In the genomic region with DNA sequence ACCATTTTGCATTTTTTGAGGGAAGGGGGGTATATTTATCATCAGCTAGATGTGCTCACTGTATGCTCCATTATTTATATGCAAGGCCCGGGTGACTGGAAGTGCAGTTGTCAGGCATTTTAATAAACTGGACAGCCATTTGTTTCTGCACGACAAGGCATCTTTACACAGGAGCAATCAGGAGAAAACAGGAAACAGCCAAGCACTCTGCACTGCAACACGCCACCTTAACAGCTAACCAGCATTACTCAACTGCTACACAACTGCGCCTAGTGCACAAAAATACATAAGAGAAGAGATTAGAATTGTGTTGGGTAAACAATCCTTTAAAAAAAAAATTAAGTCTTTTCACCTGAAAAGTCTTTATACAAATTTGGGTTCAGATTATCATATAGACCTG, we compare ENCODE assay signal across 9 mouse cellular contexts. TPM values are rescaled to one million over a fixed set of nuclear protein-coding genes. Genes with fewer than 3 reads are reported as not detected.
DNase-seq lines count a peak whose midpoint lies in the region; ATAC-seq and TF ChIP-seq lines count a peak whose summit lies in the region.
"Had no signal": no experiment of that assay in that cellular context is flagged by ENCODE, and none has a peak within 500 bp of the region (broad histone marks: within the 10 kb centered on the region; RNA-seq: fewer than 3 reads in every experiment).

No protein-coding gene starts in this region.

- no peak for TF ChIP-seq EP300 in MEL (IDR thresholded peaks at IDR 0.05; ENCODE audit: low read depth in 1 of 2, low read length in 2 of 2)

- no peak overlapping the region for H3K9ac ChIP-seq in heart, embryonic 15.5 days
- peak overlapping the region; percentile 100 for H3K9ac ChIP-seq in MEL (ENCODE audit: control insufficient read depth, low read depth, low read length, poor library complexity, severe bottlenecking)
- H3K9ac ChIP-seq in hindbrain, embryonic 16.5 days (ENCODE audit: low read depth, low read length), result no peak overlapping the region
- H3K9ac ChIP-seq in midbrain, embryonic 13.5 days (replicated peaks), result no peak overlapping the region

- no peak for TF ChIP-seq RAD21 in MEL (IDR thresholded peaks at IDR 0.05; ENCODE audit: low read depth, low read length)

- WGBS in heart, embryonic 15.5 days, result 38% methylated on average over 4 of the region's 4 CpGs
- 50% methylated on average over 4 of the region's 4 CpGs for WGBS in hindbrain, embryonic 16.5 days
- WGBS in midbrain, embryonic 13.5 days, result 63% methylated on average over 4 of the region's 4 CpGs

- peaks cover 61% of the 10 kb centered on the region for H3K79me2 ChIP-seq in MEL (ENCODE audit: control insufficient read depth, insufficient read depth, low read length, poor library complexity)

- no peaks in the 10 kb centered on the region for H3K9me3 ChIP-seq in heart, embryonic 15.5 days (replicated peaks)
- no peaks in the 10 kb centered on the region for H3K9me3 ChIP-seq in MEL (replicated peaks; ENCODE audit: insufficient read depth, low read length)
- no peaks in the 10 kb centered on the region for H3K9me3 ChIP-seq in hindbrain, embryonic 16.5 days (ENCODE audit: control insufficient read depth, low read length)
- no peaks in the 10 kb centered on the region for H3K9me3 ChIP-seq in midbrain, embryonic 13.5 days

- TF ChIP-seq CTCF in MEL (IDR thresholded peaks at IDR 0.05 in 2 of 3, conservative IDR thresholded peaks at IDR 0.05 in 1 of 3; ENCODE audit: control insufficient read depth in 1 of 3, insufficient read depth in 1 of 3, low read depth in 2 of 3, low read length in 3 of 3, poor library complexity in 1 of 3, severe bottlenecking in 1 of 3), result no peak
- no peak for TF ChIP-seq CTCF in left cerebral cortex, adult 2 months (IDR thresholded peaks at IDR 0.05)

- H3K27ac ChIP-seq in heart, embryonic 15.5 days, result no peak overlapping the region
- 0 out of 2 replicates have a peak overlapping the region, but pooled peaks have one; percentile 26 for H3K27ac ChIP-seq in MEL (ENCODE audit: control insufficient read depth, low read depth, low read length)
- no peak overlapping the region for H3K27ac ChIP-seq in hindbrain, embryonic 16.5 days (ENCODE audit: low read depth, low read length)
- no peak overlapping the region for H3K27ac ChIP-seq in midbrain, embryonic 13.5 days
- no peak overlapping the region for H3K27ac ChIP-seq in left cerebral cortex, adult 2 months

- H3K4me2 ChIP-seq in heart, embryonic 15.5 days, result peak overlapping the region; percentile 70
- peak overlapping the region; percentile 37 for H3K4me2 ChIP-seq in hindbrain, embryonic 16.5 days (ENCODE audit: low read length)
- H3K4me2 ChIP-seq in midbrain, embryonic 13.5 days (replicated peaks), result peak overlapping the region; percentile 94

- no peaks in the 10 kb centered on the region for H3K27me3 ChIP-seq in heart, embryonic 15.5 days
- no peaks in the 10 kb centered on the region for H3K27me3 ChIP-seq in MEL (ENCODE audit: control insufficient read depth in 1 of 2, insufficient read depth in 2 of 2, low read length in 2 of 2)
- no peaks in the 10 kb centered on the region for H3K27me3 ChIP-seq in hindbrain, embryonic 16.5 days (replicated peaks; ENCODE audit: control insufficient read depth, insufficient read depth, low read length)
- H3K27me3 ChIP-seq in midbrain, embryonic 13.5 days, result no peaks in the 10 kb centered on the region

- peaks cover 19% of the 10 kb centered on the region for H3K4me1 ChIP-seq in heart, embryonic 15.5 days (replicated peaks)
- H3K4me1 ChIP-seq in MEL (ENCODE audit: control insufficient read depth in 1 of 2, insufficient read depth in 2 of 2, low read length in 2 of 2), result peaks cover 5 to 15% of the 10 kb centered on the region in 2 experiments
- H3K4me1 ChIP-seq in hindbrain, embryonic 16.5 days (ENCODE audit: control insufficient read depth, insufficient read depth, low read depth, low read length), result peaks cover 25% of the 10 kb centered on the region
- H3K4me1 ChIP-seq in midbrain, embryonic 13.5 days (replicated peaks), result peaks cover 50% of the 10 kb centered on the region

- H3K36me3 ChIP-seq in heart, embryonic 15.5 days, result peaks cover 20% of the 10 kb centered on the region; the same call in 1 of the 2 replicates
- peaks cover 21 to 48% of the 10 kb centered on the region in 2 experiments for H3K36me3 ChIP-seq in MEL (ENCODE audit: control insufficient read depth in 1 of 2, insufficient read depth in 2 of 2, low read length in 2 of 2)
- H3K36me3 ChIP-seq in hindbrain, embryonic 16.5 days (ENCODE audit: control insufficient read depth, insufficient read depth, low read length), result peaks cover 8% of the 10 kb centered on the region; the same call in 1 of the 2 replicates
- peaks cover 27% of the 10 kb centered on the region for H3K36me3 ChIP-seq in midbrain, embryonic 13.5 days

- peak overlapping the region; percentile 21; the same call in 1 of the 2 replicates for H3K4me3 ChIP-seq in heart, embryonic 15.5 days
- H3K4me3 ChIP-seq in MEL (ENCODE audit: control insufficient read depth in 1 of 2, insufficient read depth in 1 of 2, low read depth in 2 of 2, low read length in 2 of 2), result peak overlapping the region; percentile 60 to 91
- H3K4me3 ChIP-seq in hindbrain, embryonic 16.5 days (ENCODE audit: low read length), result no peak overlapping the region
- H3K4me3 ChIP-seq in midbrain, embryonic 13.5 days (replicated peaks), result peak overlapping the region; percentile 97
- H3K4me3 ChIP-seq in left cerebral cortex, adult 2 months, result no peak overlapping the region; the same call in 1 of the 2 replicates

- ATAC-seq in heart, embryonic 15.5 days (replicated peaks; ENCODE audit: insufficient number of reproducible peaks, insufficient read depth, low FRiP score, low read depth), result no peak
- no peak for ATAC-seq in hindbrain, embryonic 16.5 days
- no peak for ATAC-seq in midbrain, embryonic 13.5 days

- no peak; a peak in 1 of 4 replicates for TF ChIP-seq POLR2A in MEL (IDR thresholded peaks at IDR 0.05; ENCODE audit: control insufficient read depth in 1 of 2, insufficient read depth in 1 of 2, low read depth in 1 of 2, low read length in 2 of 2, poor library complexity in 1 of 2)

- intact Hi-C loops in left cerebral cortex, adult 2 months (cut with DNase I), result no loop called here

- no peak for DNase-seq in heart, adult 11 months
- peak; percentile 75 for DNase-seq in MEL (ENCODE audit: low read depth, low spot score)
- no peak for DNase-seq in urinary bladder, postnatal 4 days (ENCODE audit: low spot score in 2 of 2)
- DNase-seq in cerebellum, adult 9-11 months, result no peak
- DNase-seq in left cerebral cortex, adult 2 months (ENCODE audit: extremely low spot score in 1 of 2, low spot score in 2 of 2), result no peak
- DNase-seq: cerebellum, adult 11-12 months had no signal

TF ChIP-seq in MEL, 35 proteins besides CTCF, POLR2A, EP300 and RAD21 (continues in another document):
- TF ChIP-seq TAL1 (IDR thresholded peaks at IDR 0.05; ENCODE audit: low read length) (no peak), MAFK (IDR thresholded peaks at IDR 0.05; ENCODE audit: borderline replicate concordance, low read depth, low read length) (0 out of 2 replicates have a peak, but pooled peaks have one; percentile 3)

RNA-seq across cellular contexts. Expression of gene Mfsd11, which starts 2.2 kb away (rescaled TPM):
- 31.8 and 38.6 TPM in 2 replicates for polyA plus RNA-seq in heart, embryonic 15.5 days (2015; fragmentation: Nextera tagmentation; extraction: Ambion mirVana)
- 25.7 and 36.3 TPM in 2 replicates for total RNA-seq in MEL (2012; rRNA removed)
- polyA plus RNA-seq in MEL (2012; ENCODE audit: insufficient read depth in 1 of 2, insufficient read length in 2 of 2, low read depth in 1 of 2, low replicate concordance in 2 of 2, missing spikeins in 1 of 2), result 10 to 100 TPM in 1 of 2 experiments, not detected in 1; 25.4 TPM
- polyA plus RNA-seq in hindbrain, embryonic 16.5 days (2015; fragmentation: Nextera tagmentation; extraction: Ambion mirVana), result 52.1 and 52.7 TPM in 2 replicates
- polyA plus RNA-seq in midbrain, embryonic 13.5 days (2015; fragmentation: Nextera tagmentation; extraction: Ambion mirVana), result 48.3 and 48.8 TPM in 2 replicates
- total RNA-seq in left cerebral cortex, adult 2 months (2021), result 10 to 100 TPM; 39.3 to 41.8 TPM

RNA-seq across cellular contexts. Expression of gene Srsf2, which starts 2.8 kb away (rescaled TPM):
- polyA plus RNA-seq in heart, embryonic 15.5 days (2015; fragmentation: Nextera tagmentation; extraction: Ambion mirVana), result 479 and 520 TPM in 2 replicates
- 434 and 453 TPM in 2 replicates for total RNA-seq in MEL (2012; rRNA removed)
- polyA plus RNA-seq in MEL (2012; ENCODE audit: insufficient read depth in 1 of 2, insufficient read length in 2 of 2, low read depth in 1 of 2, low replicate concordance in 2 of 2, missing spikeins in 1 of 2), result 1,000 to 10,000 TPM in 1 of 2 experiments, 100 to 1,000 TPM in 1; 257 to 1,128 TPM
- 469 and 518 TPM in 2 replicates for polyA plus RNA-seq in hindbrain, embryonic 16.5 days (2015; fragmentation: Nextera tagmentation; extraction: Ambion mirVana)
- polyA plus RNA-seq in midbrain, embryonic 13.5 days (2015; fragmentation: Nextera tagmentation; extraction: Ambion mirVana), result 648 and 659 TPM in 2 replicates
- 100 to 1,000 TPM; 150 to 158 TPM for total RNA-seq in left cerebral cortex, adult 2 months (2021)

RNA-seq across cellular contexts. Expression of gene Jmjd6, which starts 6.8 kb away (rescaled TPM):
- polyA plus RNA-seq in heart, embryonic 15.5 days (2015; fragmentation: Nextera tagmentation; extraction: Ambion mirVana), result 66.5 and 67.4 TPM in 2 replicates
- 159 and 175 TPM in 2 replicates for total RNA-seq in MEL (2012; rRNA removed)
- polyA plus RNA-seq in MEL (2012; ENCODE audit: insufficient read depth in 1 of 2, insufficient read length in 2 of 2, low read depth in 1 of 2, low replicate concordance in 2 of 2, missing spikeins in 1 of 2), result 100 to 1,000 TPM in 1 of 2 experiments, not detected in 1; 192 TPM
- 67.2 and 70.2 TPM in 2 replicates for polyA plus RNA-seq in hindbrain, embryonic 16.5 days (2015; fragmentation: Nextera tagmentation; extraction: Ambion mirVana)
- polyA plus RNA-seq in midbrain, embryonic 13.5 days (2015; fragmentation: Nextera tagmentation; extraction: Ambion mirVana), result 78.7 and 84.0 TPM in 2 replicates
- 10 to 100 TPM; 29.7 to 35.9 TPM for total RNA-seq in left cerebral cortex, adult 2 months (2021)

RNA-seq across cellular contexts. Expression of gene Mettl23, which starts 7.0 kb away (rescaled TPM):
- 63.0 and 63.4 TPM in 2 replicates for polyA plus RNA-seq in heart, embryonic 15.5 days (2015; fragmentation: Nextera tagmentation; extraction: Ambion mirVana)
- 63.9 and 69.9 TPM in 2 replicates for total RNA-seq in MEL (2012; rRNA removed)
- 10 to 100 TPM in 1 of 2 experiments, not detected in 1; 58.5 TPM for polyA plus RNA-seq in MEL (2012; ENCODE audit: insufficient read depth in 1 of 2, insufficient read length in 2 of 2, low read depth in 1 of 2, low replicate concordance in 2 of 2, missing spikeins in 1 of 2)
- 62.6 and 62.8 TPM in 2 replicates for polyA plus RNA-seq in hindbrain, embryonic 16.5 days (2015; fragmentation: Nextera tagmentation; extraction: Ambion mirVana)
- polyA plus RNA-seq in midbrain, embryonic 13.5 days (2015; fragmentation: Nextera tagmentation; extraction: Ambion mirVana), result 79.0 and 80.0 TPM in 2 replicates
- total RNA-seq in left cerebral cortex, adult 2 months (2021), result 10 to 100 TPM; 23.9 to 26.3 TPM

RNA-seq across cellular contexts. Expression of gene Mxra7, which starts 22.2 kb away (rescaled TPM):
- 18.8 and 19.8 TPM in 2 replicates for polyA plus RNA-seq in heart, embryonic 15.5 days (2015; fragmentation: Nextera tagmentation; extraction: Ambion mirVana)
- total RNA-seq in MEL (2012; rRNA removed), result 2.7 and 2.9 TPM in 2 replicates
- polyA plus RNA-seq in MEL (2012; ENCODE audit: insufficient read depth in 1 of 2, insufficient read length in 2 of 2, low read depth in 1 of 2, low replicate concordance in 2 of 2, missing spikeins in 1 of 2), result 1 to 10 TPM in 1 of 2 experiments, not detected in 1; 9.3 TPM
- 33.7 and 37.7 TPM in 2 replicates for polyA plus RNA-seq in hindbrain, embryonic 16.5 days (2015; fragmentation: Nextera tagmentation; extraction: Ambion mirVana)
- polyA plus RNA-seq in midbrain, embryonic 13.5 days (2015; fragmentation: Nextera tagmentation; extraction: Ambion mirVana), result 32.5 and 40.4 TPM in 2 replicates
- 10 to 100 TPM; 15.3 to 22.5 TPM for total RNA-seq in left cerebral cortex, adult 2 months (2021)

Comparison
In these comparisons a context has a peak if more than half of its experiments do, and no peak if none do; other contexts are left out.
1. H3K4me2 ChIP-seq: peak in every context shown above with its lines; median percentile 94 in midbrain, embryonic 13.5 days; 70 in heart, embryonic 15.5 days; 37 in hindbrain, embryonic 16.5 days.
2. H3K4me3 ChIP-seq: peak in heart, embryonic 15.5 days (single experiment), MEL (2 of 2) and midbrain, embryonic 13.5 days (single experiment); none in hindbrain, embryonic 16.5 days (single experiment) and left cerebral cortex, adult 2 months (single experiment).